Mouse (Mus musculus): ENCODE data around the gene Gm20388. TPM values are rescaled to one million over a fixed set of nuclear protein-coding genes. Genes with fewer than 3 reads are reported as not detected.

Gene Gm20388
- polyA plus RNA-seq, 1 experiment from 2014 or later: 47.1 TPM

DNA sequence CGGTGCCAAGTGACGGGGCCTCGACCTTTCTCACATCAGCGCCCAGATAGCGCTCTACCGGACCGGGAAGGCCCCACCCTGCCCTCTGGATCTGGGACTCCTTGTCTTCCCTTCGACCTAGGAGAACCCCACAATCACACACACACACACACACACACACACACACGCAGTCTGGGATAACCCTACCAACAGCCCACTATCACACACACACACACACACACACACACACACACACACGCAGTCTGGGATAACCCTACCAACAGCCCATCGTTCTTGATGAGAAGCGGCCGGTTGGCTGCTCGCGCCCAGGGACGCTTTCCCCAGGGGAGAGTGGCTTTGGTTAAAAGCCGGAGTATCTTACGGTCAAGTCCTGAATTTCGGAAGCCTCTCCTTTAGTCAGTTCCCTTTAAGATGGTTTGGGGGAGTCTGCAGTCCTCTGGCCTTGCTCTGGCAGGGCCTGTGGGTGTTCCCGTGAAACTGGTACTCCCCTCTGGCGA lies 3422.5 kb downstream of the Gm20388 start:
- no peak overlapping the region for H3K27ac ChIP-seq
- H3K4me3 ChIP-seq (ENCODE audit: inconsistent target): no peak overlapping the region
- whole genome bisulfite sequencing (ENCODE audit: missing documents): 19% methylated on average over 21 of the region's 21 CpGs
- H3K36me3 ChIP-seq (ENCODE audit: inconsistent target): no peaks in the 10 kb centered on the region
- no peaks in the 10 kb centered on the region for H3K79me2 ChIP-seq (ENCODE audit: inconsistent target)

DNA sequence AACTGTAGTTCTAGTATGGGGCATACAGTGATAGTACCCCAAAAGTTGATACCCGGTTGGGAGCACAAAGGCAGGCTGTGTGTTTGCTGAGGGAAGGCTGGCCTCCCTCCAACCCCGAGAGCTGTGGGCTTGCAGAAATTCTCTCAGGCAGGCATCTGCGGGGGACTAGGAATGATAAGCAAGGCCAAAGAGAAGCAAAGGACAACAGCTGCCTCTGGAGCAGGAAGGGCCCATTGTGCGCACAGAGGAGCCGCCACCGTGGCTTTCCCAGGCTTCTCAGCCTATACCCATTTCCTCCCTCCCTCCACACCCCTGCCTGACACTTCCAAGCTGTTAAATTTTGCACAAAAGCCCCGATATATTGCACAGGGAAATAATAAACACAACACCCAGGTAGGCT lies 3423.2 kb downstream of the Gm20388 start:
- Histone ChIP-seq H3K36me3 (ENCODE audit: inconsistent target) (no peaks in the 10 kb centered on the region), H3K4me3 (ENCODE audit: inconsistent target) (no peak overlapping the region), H3K79me2 (ENCODE audit: inconsistent target) (no peaks in the 10 kb centered on the region), H3K27ac (no peak overlapping the region)
- 31% methylated on average over 7 of the region's 7 CpGs for WGBS (ENCODE audit: missing documents)

DNA sequence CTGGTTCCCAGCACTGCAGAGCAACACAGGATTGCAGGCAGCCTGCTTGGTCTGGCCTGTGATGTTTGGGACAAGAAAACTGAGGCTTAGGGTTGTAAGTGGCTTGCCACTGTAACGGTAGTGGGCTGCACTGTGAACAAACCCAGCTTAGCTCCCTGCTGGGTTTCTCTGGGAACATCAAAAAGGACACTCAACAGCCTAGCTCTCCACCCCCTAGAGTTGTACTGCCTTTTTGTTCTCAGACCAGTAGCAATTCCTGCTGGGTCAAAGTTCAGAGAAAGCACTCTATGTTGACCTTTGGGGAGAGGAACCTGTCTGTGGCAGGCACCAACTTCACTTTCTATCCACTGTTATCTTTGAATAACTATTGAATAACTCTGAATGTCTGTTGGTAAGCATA lies 3423.8 kb downstream of the Gm20388 start:
- no peak overlapping the region for H3K27ac ChIP-seq
- H3K79me2 ChIP-seq (ENCODE audit: inconsistent target): no peaks in the 10 kb centered on the region
- no peak overlapping the region for H3K4me3 ChIP-seq (ENCODE audit: inconsistent target)

DNA sequence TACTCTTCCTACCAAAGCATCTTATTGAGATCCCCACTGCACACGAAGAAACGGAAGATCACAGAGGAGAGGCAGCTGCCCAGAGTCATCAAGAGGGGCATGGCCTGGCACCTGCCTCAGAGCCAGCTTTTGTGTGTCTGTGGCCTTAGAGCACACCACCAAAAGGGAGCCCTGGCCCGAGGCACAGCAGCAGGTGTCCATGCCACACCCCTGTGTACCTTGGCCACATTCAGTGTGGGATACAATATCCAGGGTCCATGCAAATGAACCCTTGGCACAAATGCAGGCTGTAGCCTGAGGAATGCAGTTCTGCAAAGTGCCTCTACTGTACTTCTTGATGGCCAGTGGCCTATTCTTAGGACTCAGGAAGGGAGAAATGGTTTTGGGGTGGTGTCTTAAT lies 3426.8 kb downstream of the Gm20388 start:
- H3K4me3 ChIP-seq (ENCODE audit: inconsistent target): no peak overlapping the region
- no peaks in the 10 kb centered on the region for H3K36me3 ChIP-seq (ENCODE audit: inconsistent target)
- 84% methylated on average over 3 of the region's 3 CpGs for WGBS (ENCODE audit: missing documents)
- H3K79me2 ChIP-seq (ENCODE audit: inconsistent target): no peaks in the 10 kb centered on the region
- H3K27ac ChIP-seq: no peak overlapping the region

More for the DNA sequence above, 3423.8 kb downstream of the Gm20388 start:
- WGBS (ENCODE audit: missing documents): 40% methylated on average over 1 of the region's 1 CpGs
- no peaks in the 10 kb centered on the region for H3K36me3 ChIP-seq (ENCODE audit: inconsistent target)

DNA sequence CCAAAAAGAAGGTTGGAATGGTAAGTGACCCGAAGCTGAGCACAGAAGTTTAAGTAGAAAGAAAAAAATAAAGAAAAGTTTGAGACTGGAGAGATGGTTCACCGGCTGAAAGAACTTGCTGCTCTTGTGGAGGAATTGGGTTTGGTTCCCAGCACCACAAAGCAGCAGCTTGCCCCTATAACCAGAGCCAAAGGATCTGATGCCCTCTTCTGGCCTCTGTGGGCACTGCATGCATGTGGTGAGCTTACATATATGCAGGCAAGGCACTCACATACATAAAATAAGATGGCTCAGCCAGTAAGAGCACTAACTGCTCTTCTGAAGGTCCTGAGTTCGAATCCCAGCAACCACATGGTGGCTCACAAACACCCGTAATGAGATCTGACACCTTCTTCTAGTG lies 3429.4 kb downstream of the Gm20388 start:
- no peak overlapping the region for H3K4me3 ChIP-seq (ENCODE audit: inconsistent target)
- no peaks in the 10 kb centered on the region for H3K79me2 ChIP-seq (ENCODE audit: inconsistent target)
- 94% methylated on average over 4 of the region's 4 CpGs for WGBS (ENCODE audit: missing documents)

DNA sequence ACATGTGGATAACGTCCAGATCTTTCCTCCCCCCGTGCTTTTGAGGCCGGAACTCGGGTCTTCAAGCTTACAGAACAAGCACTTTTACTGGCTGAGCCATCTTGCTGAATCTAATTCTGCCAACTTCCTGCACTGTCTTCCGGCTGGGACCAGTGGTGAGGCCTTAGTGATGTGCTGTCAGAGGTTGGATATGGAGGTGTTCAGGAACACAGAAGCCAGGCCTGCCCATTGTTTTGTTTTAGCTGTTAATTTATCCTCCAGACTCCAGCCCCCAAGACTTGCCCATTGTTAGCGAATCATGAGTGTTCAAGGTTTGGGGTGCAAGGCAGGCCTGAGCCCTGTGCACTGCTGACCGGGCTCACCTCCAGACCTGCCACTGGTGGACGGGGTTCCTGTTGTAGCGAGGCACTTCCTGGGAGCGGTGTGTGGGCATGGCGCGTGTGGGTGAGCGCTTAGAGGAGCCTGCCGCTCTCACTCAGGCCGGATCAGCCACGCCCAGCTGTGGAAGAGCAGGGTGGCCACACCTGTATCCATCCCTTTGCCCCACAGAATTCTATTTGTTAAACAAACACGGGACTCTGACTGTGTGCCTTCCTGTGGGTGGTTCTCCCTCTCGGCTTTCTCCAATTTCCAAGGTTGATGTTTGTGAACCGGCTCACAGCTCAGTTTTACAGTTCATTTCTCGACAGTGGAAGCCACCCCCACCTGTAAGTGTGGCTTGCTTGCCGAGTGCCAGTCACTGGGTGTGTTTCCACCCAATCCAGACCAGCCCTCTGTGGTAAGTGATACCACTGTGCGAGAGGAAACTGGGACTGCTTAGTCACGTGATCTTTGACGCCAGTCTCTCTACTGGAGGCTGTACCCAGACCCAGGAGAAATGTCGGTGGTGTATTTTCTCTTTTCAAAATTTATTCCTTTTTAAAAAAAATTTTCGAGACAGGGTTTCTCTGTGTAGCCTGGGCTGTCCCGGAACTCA lies 3430.7 kb downstream of the Gm20388 start:
- H3K4me3 ChIP-seq (ENCODE audit: inconsistent target): no peak overlapping the region
- no peaks in the 10 kb centered on the region for H3K79me2 ChIP-seq (ENCODE audit: inconsistent target)
- H3K27ac ChIP-seq: no peak overlapping the region
- no peaks in the 10 kb centered on the region for H3K36me3 ChIP-seq (ENCODE audit: inconsistent target)
- WGBS (ENCODE audit: missing documents): 75% methylated on average over 27 of the region's 27 CpGs

More for the DNA sequence above, 3429.4 kb downstream of the Gm20388 start:
- Histone ChIP-seq H3K27ac (no peak overlapping the region), H3K36me3 (ENCODE audit: inconsistent target) (no peaks in the 10 kb centered on the region)

DNA sequence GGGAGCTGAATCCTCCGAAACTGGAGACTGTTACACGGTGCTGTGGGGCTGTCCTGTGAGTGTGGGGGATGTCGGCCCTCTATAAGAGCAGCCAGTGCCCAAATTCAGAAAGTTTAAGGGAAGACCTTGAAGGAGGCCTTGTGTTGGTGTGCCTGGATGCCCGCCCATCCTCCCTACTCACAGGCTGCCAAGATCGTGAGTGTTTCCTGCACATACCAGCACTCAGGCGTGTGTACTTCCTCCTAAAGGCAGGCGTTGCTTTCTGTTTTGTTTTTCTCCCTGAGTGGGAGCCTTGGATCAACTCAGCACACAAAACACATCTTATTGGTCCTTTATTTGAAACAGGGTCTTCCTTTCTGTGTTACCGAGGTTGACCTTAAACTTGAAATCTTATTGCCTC lies 3431.6 kb downstream of the Gm20388 start:
- Histone ChIP-seq H3K27ac (peak overlapping the region; percentile 34; the same call in 1 of the 2 replicates), H3K79me2 (ENCODE audit: inconsistent target) (no peaks in the 10 kb centered on the region), H3K4me3 (ENCODE audit: inconsistent target) (no peak overlapping the region), H3K36me3 (ENCODE audit: inconsistent target) (no peaks in the 10 kb centered on the region)
- 25% methylated on average over 7 of the region's 8 CpGs for WGBS (ENCODE audit: missing documents)

DNA sequence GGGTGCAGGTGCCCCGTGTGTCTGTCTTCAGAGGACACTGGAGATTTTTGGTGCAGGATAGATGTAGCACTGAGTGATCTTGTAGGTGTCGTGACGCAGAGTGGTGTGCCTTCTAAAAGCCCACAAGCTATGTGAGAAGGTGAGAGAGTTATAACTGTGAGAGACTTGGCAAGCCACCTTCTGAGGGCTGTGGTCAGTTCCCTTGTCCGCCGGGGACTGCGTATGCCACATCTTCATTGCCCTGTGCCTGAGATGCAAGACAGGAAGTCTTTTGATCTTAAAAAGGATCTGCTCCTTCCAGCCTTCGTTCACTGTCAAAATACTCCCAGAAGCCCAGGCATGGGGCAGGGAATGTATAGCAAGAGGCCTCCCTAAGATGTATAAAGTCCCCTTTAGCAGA lies 3432.3 kb downstream of the Gm20388 start:
- Histone ChIP-seq H3K4me3 (ENCODE audit: inconsistent target) (no peak overlapping the region), H3K36me3 (ENCODE audit: inconsistent target) (no peaks in the 10 kb centered on the region), H3K27ac (peak overlapping the region; percentile 34; the same call in 1 of the 2 replicates), H3K79me2 (ENCODE audit: inconsistent target) (no peaks in the 10 kb centered on the region)
- WGBS (ENCODE audit: missing documents): 19% methylated on average over 7 of the region's 7 CpGs

DNA sequence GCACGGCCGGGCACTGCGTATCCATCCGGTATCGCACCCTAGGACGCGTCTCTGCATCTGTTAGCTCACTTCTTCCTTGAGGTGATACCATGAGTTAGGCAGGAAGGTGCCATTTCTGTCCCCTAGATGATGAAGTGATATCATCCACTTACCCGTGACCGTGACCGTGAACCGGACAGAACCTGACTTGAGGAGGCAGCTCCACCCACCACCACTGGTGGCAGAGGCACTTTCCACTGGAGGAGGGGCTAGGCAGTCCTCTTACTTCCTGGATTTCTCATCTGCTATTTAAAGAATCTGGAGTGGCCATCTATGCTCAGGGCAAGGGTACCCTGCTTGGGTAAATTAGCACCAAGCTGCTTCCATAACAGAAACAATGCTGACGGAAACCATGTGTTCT lies 3432.8 kb downstream of the Gm20388 start:
- 82% methylated on average over 12 of the region's 12 CpGs for whole genome bisulfite sequencing (ENCODE audit: missing documents)
- 0 out of 2 replicates have a peak overlapping the region, but pooled peaks have one; percentile 34 for H3K27ac ChIP-seq

DNA sequence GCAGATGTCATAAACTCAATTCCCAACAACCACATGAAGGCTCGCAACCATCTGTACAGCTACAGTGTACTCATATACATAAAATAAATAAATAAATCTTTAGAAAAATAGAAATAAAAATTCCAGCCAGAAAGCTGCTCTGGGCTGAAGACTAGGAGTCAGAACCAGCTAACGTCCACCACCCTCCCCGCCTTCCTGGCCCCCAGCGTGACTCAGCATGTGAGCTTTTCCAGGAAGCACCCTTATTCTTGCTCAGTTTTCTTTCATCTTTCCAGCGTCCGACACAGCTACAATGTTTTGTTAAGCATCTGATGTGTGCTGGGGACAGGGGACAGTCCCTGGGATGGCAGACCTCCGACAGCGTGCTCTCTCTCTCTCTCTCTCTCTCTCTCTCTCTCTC lies 3434.5 kb downstream of the Gm20388 start:
- Histone ChIP-seq H3K79me2 (ENCODE audit: inconsistent target) (no peaks in the 10 kb centered on the region), H3K4me3 (ENCODE audit: inconsistent target) (no peak overlapping the region), H3K27ac (no peak overlapping the region), H3K36me3 (ENCODE audit: inconsistent target) (no peaks in the 10 kb centered on the region)
- WGBS (ENCODE audit: missing documents): 78% methylated on average over 6 of the region's 8 CpGs

More for the DNA sequence above, 3432.8 kb downstream of the Gm20388 start:
- no peak overlapping the region for H3K4me3 ChIP-seq (ENCODE audit: inconsistent target)
- H3K79me2 ChIP-seq (ENCODE audit: inconsistent target): no peaks in the 10 kb centered on the region
- no peaks in the 10 kb centered on the region for H3K36me3 ChIP-seq (ENCODE audit: inconsistent target)

DNA sequence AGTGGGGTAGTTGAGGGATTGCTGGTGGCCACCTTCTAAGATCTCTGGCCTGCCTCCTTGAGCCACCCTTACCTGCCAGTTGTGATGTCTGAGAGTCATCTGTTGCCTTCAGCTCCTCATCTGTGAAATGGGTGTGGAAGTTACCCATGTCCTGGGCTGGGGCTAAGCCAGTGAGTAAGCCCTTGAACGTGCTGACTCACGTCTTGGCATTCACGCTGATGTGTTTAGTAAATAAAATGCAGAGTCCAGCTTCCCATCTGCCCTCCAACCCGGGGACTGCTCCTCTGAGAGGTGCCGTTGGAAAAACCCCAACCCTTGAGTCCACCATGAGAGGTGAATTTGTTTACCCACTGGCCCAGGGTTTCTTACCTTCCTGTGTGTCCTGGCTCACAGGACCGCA lies 3435.2 kb downstream of the Gm20388 start:
- no peak overlapping the region for H3K27ac ChIP-seq
- WGBS (ENCODE audit: missing documents): 91% methylated on average over 4 of the region's 6 CpGs
- no peaks in the 10 kb centered on the region for H3K79me2 ChIP-seq (ENCODE audit: inconsistent target)
- H3K36me3 ChIP-seq (ENCODE audit: inconsistent target): no peaks in the 10 kb centered on the region
- H3K4me3 ChIP-seq (ENCODE audit: inconsistent target): no peak overlapping the region

DNA sequence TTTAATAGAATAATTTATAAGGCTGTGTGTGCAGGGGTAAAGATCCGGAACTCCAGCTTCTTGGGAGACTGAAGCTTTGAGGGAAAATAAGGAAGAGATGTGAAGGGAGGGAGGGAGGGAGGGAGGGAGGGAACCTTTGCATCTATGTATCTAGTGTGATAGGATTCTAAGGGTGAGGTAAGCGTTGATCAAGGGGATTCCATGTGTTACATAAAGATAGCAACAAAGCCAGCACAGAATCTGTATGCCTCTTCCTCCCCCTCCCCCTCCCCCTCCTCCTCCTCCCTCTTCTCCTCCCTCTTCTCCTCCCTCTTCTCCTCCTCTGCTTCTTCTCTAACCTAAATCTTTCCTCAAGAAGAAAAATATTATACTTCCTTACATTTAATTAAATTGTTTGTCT lies 3436.7 kb downstream of the Gm20388 start:
- H3K36me3 ChIP-seq (ENCODE audit: inconsistent target): no peaks in the 10 kb centered on the region
- no peak overlapping the region for H3K4me3 ChIP-seq (ENCODE audit: inconsistent target)
- H3K79me2 ChIP-seq (ENCODE audit: inconsistent target): no peaks in the 10 kb centered on the region
- WGBS (ENCODE audit: missing documents): 82% methylated on average over 2 of the region's 2 CpGs
- H3K27ac ChIP-seq: no peak overlapping the region

DNA sequence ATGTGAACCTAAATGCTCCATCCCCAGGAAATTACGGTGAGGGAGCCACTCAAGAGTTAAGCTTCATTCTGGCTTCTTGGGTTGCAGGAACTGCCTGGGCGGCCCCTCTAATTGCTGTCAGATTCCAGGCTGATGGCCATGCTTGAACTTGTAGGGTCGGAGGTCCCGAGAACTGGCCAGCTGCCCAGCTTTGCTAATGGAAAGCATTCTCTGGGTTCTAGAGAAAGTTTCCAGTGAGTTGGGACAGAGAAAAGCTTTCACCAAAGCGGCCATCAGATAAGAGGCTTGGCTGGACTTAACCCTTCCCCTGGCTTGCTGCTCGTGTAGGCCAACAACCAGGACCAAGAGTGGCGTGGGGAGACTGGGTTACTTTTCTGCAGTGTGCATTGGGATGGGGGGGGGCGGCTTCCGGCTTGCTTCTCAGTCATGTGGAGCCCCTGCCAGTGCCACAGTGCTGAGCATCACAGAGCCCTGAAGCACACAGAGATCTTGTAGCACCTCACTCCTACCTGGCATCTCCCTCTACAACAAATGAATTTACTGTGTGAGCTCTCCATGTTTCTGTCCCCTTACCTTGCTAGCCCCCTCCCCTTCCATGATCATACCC lies 3437.7 kb downstream of the Gm20388 start:
- H3K4me3 ChIP-seq (ENCODE audit: inconsistent target): no peak overlapping the region
- no peaks in the 10 kb centered on the region for H3K79me2 ChIP-seq (ENCODE audit: inconsistent target)
- H3K27ac ChIP-seq: no peak overlapping the region
- no peaks in the 10 kb centered on the region for H3K36me3 ChIP-seq (ENCODE audit: inconsistent target)
- WGBS (ENCODE audit: missing documents): 93% methylated on average over 9 of the region's 9 CpGs

DNA sequence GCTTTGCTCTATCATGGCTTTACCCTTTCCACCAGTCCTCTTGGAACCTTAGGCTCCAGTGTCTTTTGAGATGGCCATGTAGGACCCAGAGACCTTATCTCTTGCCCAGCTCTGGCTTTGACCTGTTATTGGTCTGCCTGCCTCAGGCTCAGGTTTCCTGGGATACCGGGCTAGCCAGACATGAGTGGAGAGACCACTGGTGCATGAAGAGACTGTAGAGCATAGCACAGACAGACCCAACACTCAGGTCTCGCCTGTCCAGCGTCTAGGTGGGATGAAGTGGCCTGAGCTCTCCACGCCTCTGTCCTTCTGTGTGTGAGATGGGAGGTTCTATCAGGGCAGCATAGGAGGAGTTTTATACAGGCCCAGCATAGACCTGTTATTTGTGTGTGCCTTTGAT lies 3438.4 kb downstream of the Gm20388 start:
- no peak overlapping the region for H3K4me3 ChIP-seq (ENCODE audit: inconsistent target)
- no peaks in the 10 kb centered on the region for H3K79me2 ChIP-seq (ENCODE audit: inconsistent target)
- 92% methylated on average over 4 of the region's 4 CpGs for WGBS (ENCODE audit: missing documents)
- H3K36me3 ChIP-seq (ENCODE audit: inconsistent target): no peaks in the 10 kb centered on the region
- no peak overlapping the region for H3K27ac ChIP-seq

DNA sequence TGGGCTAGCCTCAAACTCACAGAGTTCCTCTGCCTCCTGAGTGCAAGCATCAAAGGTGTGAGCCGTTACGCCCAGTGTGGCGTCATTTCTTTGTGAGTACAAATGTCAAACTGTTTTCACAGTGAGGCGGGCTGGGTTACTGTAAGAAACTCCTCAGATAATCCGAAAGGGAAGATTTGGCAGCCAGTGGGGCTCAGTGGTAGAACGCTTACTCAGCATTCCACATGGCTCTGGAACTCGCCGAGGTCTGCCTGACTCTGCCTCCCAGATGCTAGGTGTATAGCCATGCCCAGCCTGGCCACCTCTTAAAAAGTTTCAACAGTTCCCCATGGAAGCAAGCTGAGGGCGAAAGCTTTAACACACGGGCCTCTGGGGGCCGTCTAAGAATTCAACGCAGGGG lies 3441.5 kb downstream of the Gm20388 start:
- no peaks in the 10 kb centered on the region for H3K79me2 ChIP-seq (ENCODE audit: inconsistent target)
- WGBS (ENCODE audit: missing documents): 93% methylated on average over 12 of the region's 12 CpGs
- H3K36me3 ChIP-seq (ENCODE audit: inconsistent target): no peaks in the 10 kb centered on the region
- H3K27ac ChIP-seq: no peak overlapping the region
- no peak overlapping the region for H3K4me3 ChIP-seq (ENCODE audit: inconsistent target)

Measured in macrophage (primary cell).